Mouse (Mus musculus): ENCODE measurements at regions not wholly inside any gene's neighbourhood (a gene's known extent, or its start where the extent isn't known, plus 50 kb on each side); places are given as distances from the start of the nearest gene placed in this dataset.

GRCm38 (mm10) chr15:74329221-74329620 is 306.9 kb downstream of the Mroh4 start:
- TF ChIP-seq POLR2A (IDR thresholded peaks at IDR 0.05; ENCODE audit: extremely low read depth, insufficient read depth, low read length), result peak; percentile 49; the same call in 1 of the 2 replicates
- no peak for TF ChIP-seq CTCF (IDR thresholded peaks at IDR 0.05; ENCODE audit: extremely low read depth, insufficient read depth, low read length)

Measured in cortical plate, adult 2 months (tissue).